Mouse (Mus musculus): ENCODE results near the gene Zbtb12. TPM values are rescaled to one million over a fixed set of nuclear protein-coding genes. Genes with fewer than 3 reads are reported as not detected.

Zbtb12 gene
- polyA plus RNA-seq, 1 experiment from 2014 or later = 2.8 TPM

GRCm38 (mm10) chr17:34915410-34915831 lies 36.1 kb downstream of the Zbtb12 start:
- Histone ChIP-seq H3K9me3 (no peaks in the 10 kb centered on the region), H3K36me3 (peaks cover 29% of the 10 kb centered on the region), H3K4me2 (replicated peaks) (peak overlapping the region; percentile 54), H3K9ac (peak overlapping the region; percentile 44), H3K4me1 (replicated peaks) (peaks cover 24% of the 10 kb centered on the region), H3K27me3 (replicated peaks) (no peaks in the 10 kb centered on the region), H3K27ac (peak overlapping the region; percentile 77), H3K4me3 (replicated peaks) (peak overlapping the region; percentile 32)
- WGBS = 12% methylated on average over 11 of the region's 11 CpGs
- ATAC-seq = peak; percentile 77

DNA sequence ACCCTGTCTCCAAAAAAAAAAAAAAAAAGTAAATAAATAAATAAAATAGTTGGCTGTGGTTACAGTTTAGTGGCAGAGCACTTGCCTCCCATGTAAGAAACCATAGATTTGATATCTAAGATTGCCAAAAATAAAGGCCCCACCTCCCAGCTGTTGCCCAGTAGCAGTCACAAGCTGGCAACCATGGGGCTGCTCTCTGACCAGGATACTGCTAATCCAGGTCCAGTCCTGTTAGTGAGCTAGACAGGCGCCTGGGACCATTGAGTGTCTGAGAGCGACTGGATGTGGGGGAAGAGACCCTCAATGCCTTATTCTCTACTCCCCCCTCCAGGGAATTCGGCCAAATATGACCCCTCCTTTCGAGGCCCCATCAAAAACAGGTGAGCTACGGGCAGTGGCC lies 37.0 kb downstream of the Zbtb12 start:
- H3K9ac ChIP-seq = no peak overlapping the region
- H3K4me3 ChIP-seq (replicated peaks) = no peak overlapping the region
- no peaks in the 10 kb centered on the region for H3K9me3 ChIP-seq
- H3K27ac ChIP-seq = no peak overlapping the region
- no peaks in the 10 kb centered on the region for H3K27me3 ChIP-seq (replicated peaks)
- 89% methylated on average over 5 of the region's 5 CpGs for WGBS
- no peak for ATAC-seq
- peaks cover 19% of the 10 kb centered on the region for H3K4me1 ChIP-seq (replicated peaks)
- H3K4me2 ChIP-seq (replicated peaks) = no peak overlapping the region
- peaks cover 20% of the 10 kb centered on the region for H3K36me3 ChIP-seq

- no peak for ATAC-seq
- Histone ChIP-seq H3K27me3 (replicated peaks) (no peaks in the 10 kb centered on the region), H3K36me3 (peaks cover 13% of the 10 kb centered on the region), H3K4me3 (replicated peaks) (no peak overlapping the region), H3K4me1 (replicated peaks) (0 out of 2 replicates have a peak, but pooled peaks cover 13% of the 10 kb centered on the region), H3K9ac (no peak overlapping the region; the same call in 1 of the 2 replicates), H3K27ac (0 out of 2 replicates have a peak overlapping the region, but pooled peaks have one; percentile 15), H3K4me2 (replicated peaks) (no peak overlapping the region), H3K9me3 (no peaks in the 10 kb centered on the region)
- WGBS = 69% methylated on average over 9 of the region's 9 CpGs
Observed at GRCm38 (mm10) chr17:34917188-34917587, 37.9 kb downstream of the Zbtb12 start.

DNA sequence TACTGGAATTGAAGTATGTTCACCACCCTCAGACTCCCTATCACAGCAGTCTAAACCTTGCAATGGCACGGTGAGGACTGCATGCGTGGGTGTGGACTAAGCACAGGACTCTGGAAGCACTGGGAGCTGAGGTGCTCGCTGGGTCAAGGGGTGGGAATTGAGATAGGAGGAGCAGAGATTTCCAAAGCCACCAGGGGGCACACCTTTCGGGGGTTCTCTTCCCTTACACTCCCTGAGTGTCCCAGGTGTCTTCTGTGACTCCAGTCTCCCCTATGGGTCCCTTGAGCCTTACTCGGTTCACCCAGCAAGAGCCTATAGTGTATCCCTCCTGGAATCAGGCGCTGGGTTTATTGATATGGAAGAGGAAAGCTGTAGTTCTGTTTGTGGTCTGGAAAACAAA lies 43.7 kb downstream of the Zbtb12 start:
- no peaks in the 10 kb centered on the region for H3K9me3 ChIP-seq
- no peak overlapping the region for H3K4me2 ChIP-seq (replicated peaks)
- 48% methylated on average over 6 of the region's 6 CpGs for WGBS
- 0 out of 2 replicates have a peak, but pooled peaks have one; percentile 13 for ATAC-seq
- H3K9ac ChIP-seq = no peak overlapping the region
- no peak overlapping the region for H3K27ac ChIP-seq
- H3K36me3 ChIP-seq = no peaks in the 10 kb centered on the region
- H3K4me1 ChIP-seq (replicated peaks) = 0 out of 2 replicates have a peak, but pooled peaks cover 3% of the 10 kb centered on the region
- no peak overlapping the region for H3K4me3 ChIP-seq (replicated peaks)
- H3K27me3 ChIP-seq (replicated peaks) = no peaks in the 10 kb centered on the region

- Histone ChIP-seq H3K4me2 (replicated peaks) (no peak overlapping the region), H3K9me3 (no peaks in the 10 kb centered on the region), H3K4me3 (replicated peaks) (no peak overlapping the region), H3K27me3 (replicated peaks) (no peaks in the 10 kb centered on the region), H3K27ac (no peak overlapping the region), H3K9ac (no peak overlapping the region), H3K36me3 (0 out of 2 replicates have a peak, but pooled peaks cover 3% of the 10 kb centered on the region), H3K4me1 (replicated peaks) (no peaks in the 10 kb centered on the region)
- no peak for ATAC-seq
- WGBS = 71% methylated on average over 5 of the region's 5 CpGs
Observed at GRCm38 (mm10) chr17:34924258-34924657, 45.0 kb downstream of the Zbtb12 start.

DNA sequence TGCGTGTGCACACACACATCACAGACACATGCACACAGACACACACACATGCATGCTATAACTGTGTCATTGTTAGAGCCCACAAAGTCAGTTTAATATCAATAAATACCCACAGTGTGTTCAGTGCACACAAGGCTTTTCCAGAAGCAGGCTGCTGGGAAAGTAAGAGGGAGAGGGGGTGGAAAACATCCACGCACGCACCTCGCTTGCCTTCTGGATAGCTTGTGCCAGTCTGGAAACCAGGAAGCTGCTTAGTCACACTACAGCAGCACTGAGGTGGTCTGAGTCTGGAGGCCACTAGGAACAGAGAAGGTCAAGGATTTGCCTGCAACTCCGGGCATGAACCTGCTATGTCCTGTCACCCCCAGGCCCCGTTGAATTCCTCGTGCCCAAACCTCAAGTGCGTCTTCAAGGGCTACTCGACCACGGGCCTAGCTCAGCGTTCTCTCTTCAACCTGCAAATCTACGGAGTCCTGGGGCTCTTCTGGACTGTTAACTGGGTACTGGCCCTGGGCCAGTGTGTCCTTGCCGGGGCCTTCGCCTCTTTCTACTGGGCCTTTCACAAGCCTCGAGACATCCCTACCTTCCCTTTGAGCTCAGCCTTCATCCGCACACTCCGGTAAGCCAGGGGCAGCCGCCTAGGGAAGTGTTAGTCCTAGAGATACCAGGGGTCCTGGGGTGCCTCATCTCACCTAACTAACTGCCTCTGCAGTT lies 48.2 kb downstream of the Zbtb12 start:
- Histone ChIP-seq H3K4me1 (replicated peaks) (peaks cover 8% of the 10 kb centered on the region), H3K27me3 (replicated peaks) (no peaks in the 10 kb centered on the region), H3K9ac (no peak overlapping the region), H3K9me3 (no peaks in the 10 kb centered on the region), H3K36me3 (0 out of 2 replicates have a peak, but pooled peaks cover 3% of the 10 kb centered on the region), H3K4me2 (replicated peaks) (no peak overlapping the region), H3K4me3 (replicated peaks) (no peak overlapping the region), H3K27ac (no peak overlapping the region)
- ATAC-seq = no peak
- 84% methylated on average over 18 of the region's 18 CpGs for whole genome bisulfite sequencing

- no peak overlapping the region for H3K9ac ChIP-seq
- H3K27ac ChIP-seq = no peak overlapping the region
- H3K4me1 ChIP-seq (replicated peaks) = peaks cover 8% of the 10 kb centered on the region
- H3K4me2 ChIP-seq (replicated peaks) = no peak overlapping the region
- no peak for ATAC-seq
- H3K4me3 ChIP-seq (replicated peaks) = no peak overlapping the region
- H3K9me3 ChIP-seq = no peaks in the 10 kb centered on the region
- WGBS = 60% methylated on average over 4 of the region's 4 CpGs
- H3K36me3 ChIP-seq = 0 out of 2 replicates have a peak, but pooled peaks cover 3% of the 10 kb centered on the region
- H3K27me3 ChIP-seq (replicated peaks) = no peaks in the 10 kb centered on the region
Observed at GRCm38 (mm10) chr17:34928841-34929240, 49.6 kb downstream of the Zbtb12 start.

GRCm38 (mm10) chr17:34931061-34931734 lies 51.9 kb downstream of the Zbtb12 start, which contains the start of gene Neu1:
Gene Neu1, plus strand, starts transcription at chr17:34931253.
- H3K9ac ChIP-seq = peak within 1 kb of the TSS; percentile 79
- H3K4me2 ChIP-seq (replicated peaks) = peak within 1 kb of the TSS; percentile 91
- peak within 1 kb of the TSS; percentile 75 for H3K4me3 ChIP-seq (replicated peaks)
- under 1% methylated on average over 38 of the region's 38 CpGs for WGBS
- H3K36me3 ChIP-seq = 0 out of 2 replicates have a peak, but pooled peaks cover 3% of the 10 kb centered on the region
- no peaks in the 10 kb centered on the region for H3K9me3 ChIP-seq
- peaks cover 19% of the 10 kb centered on the region for H3K4me1 ChIP-seq (replicated peaks)
- H3K27ac ChIP-seq = peak within 1 kb of the TSS; percentile 45
- no peaks in the 10 kb centered on the region for H3K27me3 ChIP-seq (replicated peaks)
- peak; percentile 98 for ATAC-seq

- H3K36me3 ChIP-seq = 0 out of 2 replicates have a peak, but pooled peaks cover 3% of the 10 kb centered on the region
- peak overlapping the region; percentile 79 for H3K9ac ChIP-seq
- H3K4me3 ChIP-seq (replicated peaks) = peak overlapping the region; percentile 75
- H3K27ac ChIP-seq = peak overlapping the region; percentile 45
- 6% methylated on average over 14 of the region's 14 CpGs for WGBS
- peaks cover 19% of the 10 kb centered on the region for H3K4me1 ChIP-seq (replicated peaks)
- H3K4me2 ChIP-seq (replicated peaks) = peak overlapping the region; percentile 91
- H3K27me3 ChIP-seq (replicated peaks) = no peaks in the 10 kb centered on the region
- H3K9me3 ChIP-seq = no peaks in the 10 kb centered on the region
- ATAC-seq = peak; percentile 42; the same call in 1 of the 2 replicates
Observed at GRCm38 (mm10) chr17:34931735-34932098, 52.4 kb downstream of the Zbtb12 start.

DNA sequence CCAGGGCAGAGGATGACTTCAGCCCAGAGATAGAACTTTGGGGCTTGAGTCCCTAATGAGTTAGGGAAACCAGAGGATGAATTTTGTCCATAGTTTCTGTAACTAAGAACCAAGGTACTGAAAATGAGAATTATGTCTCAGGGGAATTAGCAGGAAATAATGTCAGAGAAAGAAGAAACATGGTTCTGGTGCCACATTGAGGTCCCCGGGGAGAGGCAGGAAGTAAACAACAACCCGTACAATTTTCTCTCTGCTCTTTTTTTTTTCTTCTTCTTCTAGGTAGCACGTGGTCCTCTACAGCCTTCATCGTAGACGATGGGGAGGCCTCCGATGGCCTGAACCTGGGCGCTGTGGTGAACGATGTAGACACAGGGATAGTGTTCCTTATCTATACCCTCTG lies 53.0 kb downstream of the Zbtb12 start:
- WGBS = 65% methylated on average over 8 of the region's 8 CpGs
- no peak for ATAC-seq
- H3K36me3 ChIP-seq = 0 out of 2 replicates have a peak, but pooled peaks cover 3% of the 10 kb centered on the region
- H3K9ac ChIP-seq = peak overlapping the region; percentile 79
- peak overlapping the region; percentile 91 for H3K4me2 ChIP-seq (replicated peaks)
- peaks cover 19% of the 10 kb centered on the region for H3K4me1 ChIP-seq (replicated peaks)
- peak overlapping the region; percentile 75 for H3K4me3 ChIP-seq (replicated peaks)
- H3K27ac ChIP-seq = no peak overlapping the region
- no peaks in the 10 kb centered on the region for H3K9me3 ChIP-seq
- H3K27me3 ChIP-seq (replicated peaks) = no peaks in the 10 kb centered on the region

GRCm38 (mm10) chr17:34934031-34934430 lies 54.7 kb downstream of the Zbtb12 start:
- Histone ChIP-seq H3K4me1 (replicated peaks) (peaks cover 19% of the 10 kb centered on the region), H3K4me3 (replicated peaks) (no peak overlapping the region; the same call in 1 of the 2 replicates), H3K4me2 (replicated peaks) (peak overlapping the region; percentile 36), H3K9ac (no peak overlapping the region), H3K27me3 (replicated peaks) (no peaks in the 10 kb centered on the region), H3K27ac (no peak overlapping the region), H3K36me3 (0 out of 2 replicates have a peak, but pooled peaks cover under 1% of the 10 kb centered on the region), H3K9me3 (no peaks in the 10 kb centered on the region)
- ATAC-seq = no peak
- 66% methylated on average over 24 of the region's 24 CpGs for WGBS

DNA sequence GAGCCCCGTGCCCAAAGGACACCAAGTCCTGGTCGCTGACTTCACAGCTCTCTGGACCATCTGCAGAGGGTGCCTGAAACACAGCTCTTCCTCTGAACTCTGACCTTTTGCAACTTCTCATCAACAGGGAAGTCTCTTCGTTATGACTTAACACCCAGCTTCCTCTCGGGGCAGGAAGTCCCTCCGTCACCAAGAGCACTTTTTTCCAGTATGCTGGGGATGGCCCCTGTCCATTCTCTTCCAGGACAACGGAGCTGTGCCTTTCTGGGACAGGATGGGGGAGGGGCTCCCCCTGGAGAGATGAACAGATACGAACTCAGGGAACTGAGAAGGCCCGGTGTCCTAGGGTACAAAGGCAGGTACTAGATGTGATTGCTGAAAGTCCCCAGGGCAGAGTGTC lies 55.5 kb downstream of the Zbtb12 start:
- no peaks in the 10 kb centered on the region for H3K27me3 ChIP-seq (replicated peaks)
- H3K36me3 ChIP-seq = no peaks in the 10 kb centered on the region
- no peaks in the 10 kb centered on the region for H3K9me3 ChIP-seq
- peaks cover 19% of the 10 kb centered on the region for H3K4me1 ChIP-seq (replicated peaks)
- no peak overlapping the region for H3K4me3 ChIP-seq (replicated peaks)
- H3K27ac ChIP-seq = no peak overlapping the region
- peak overlapping the region; percentile 17; the same call in 1 of the 2 replicates for H3K9ac ChIP-seq
- H3K4me2 ChIP-seq (replicated peaks) = peak overlapping the region; percentile 36; the same call in 1 of the 2 replicates
- 52% methylated on average over 8 of the region's 8 CpGs for WGBS
- ATAC-seq = no peak

Data from intestine, embryonic 15.5 days (tissue).